Mouse (Mus musculus): ENCODE data around the gene Pik3cg. TPM values are rescaled to one million over a fixed set of nuclear protein-coding genes. Genes with fewer than 3 reads are reported as not detected.

Pik3cg gene
- polyA plus RNA-seq, 1 experiment from 2014 or later: 1.00 TPM

GRCm38 (mm10) chr12:32174437-32174836 lies 34.0 kb downstream of the Pik3cg start:
- no peak for ATAC-seq (ENCODE audit: low FRiP score)
- Histone ChIP-seq H3K27me3 (no peaks in the 10 kb centered on the region), H3K36me3 (replicated peaks) (no peaks in the 10 kb centered on the region), H3K4me3 (replicated peaks) (no peak overlapping the region), H3K4me2 (no peak overlapping the region), H3K9ac (no peak overlapping the region), H3K27ac (no peak overlapping the region), H3K9me3 (no peaks in the 10 kb centered on the region), H3K4me1 (peaks cover under 1% of the 10 kb centered on the region; the same call in 1 of the 2 replicates)
- WGBS: 91% methylated on average over 6 of the region's 6 CpGs

- Histone ChIP-seq H3K4me2 (no peak overlapping the region), H3K36me3 (replicated peaks) (no peaks in the 10 kb centered on the region), H3K4me3 (replicated peaks) (no peak overlapping the region), H3K9me3 (no peaks in the 10 kb centered on the region), H3K9ac (no peak overlapping the region), H3K4me1 (peaks cover 10% of the 10 kb centered on the region; the same call in 1 of the 2 replicates), H3K27ac (no peak overlapping the region), H3K27me3 (no peaks in the 10 kb centered on the region)
- 95% methylated on average over 7 of the region's 7 CpGs for WGBS
- no peak for ATAC-seq (ENCODE audit: low FRiP score)
Measured at GRCm38 (mm10) chr12:32172826-32173225, 35.6 kb downstream of the Pik3cg start.

- H3K9me3 ChIP-seq: no peaks in the 10 kb centered on the region
- H3K27ac ChIP-seq: 0 out of 2 replicates have a peak overlapping the region, but pooled peaks have one; percentile 25
- no peak overlapping the region for H3K4me2 ChIP-seq
- WGBS: 6% methylated on average over 5 of the region's 5 CpGs
- no peak overlapping the region for H3K4me3 ChIP-seq (replicated peaks)
- no peaks in the 10 kb centered on the region for H3K27me3 ChIP-seq
- no peaks in the 10 kb centered on the region for H3K36me3 ChIP-seq (replicated peaks)
- no peak overlapping the region for H3K9ac ChIP-seq
- peaks cover 10% of the 10 kb centered on the region; the same call in 1 of the 2 replicates for H3K4me1 ChIP-seq
- ATAC-seq (ENCODE audit: low FRiP score): 0 out of 2 replicates have a peak, but pooled peaks have one; percentile 30
Measured at GRCm38 (mm10) chr12:32169164-32169563, 39.3 kb downstream of the Pik3cg start.

- H3K9ac ChIP-seq: no peak overlapping the region
- ATAC-seq (ENCODE audit: low FRiP score): peak; percentile 33; the same call in 1 of the 2 replicates
- 16% methylated on average over 3 of the region's 3 CpGs for WGBS
- H3K4me1 ChIP-seq: peaks cover 10% of the 10 kb centered on the region; the same call in 1 of the 2 replicates
- 0 out of 2 replicates have a peak overlapping the region, but pooled peaks have one; percentile 25 for H3K27ac ChIP-seq
- H3K9me3 ChIP-seq: no peaks in the 10 kb centered on the region
- no peaks in the 10 kb centered on the region for H3K36me3 ChIP-seq (replicated peaks)
- H3K27me3 ChIP-seq: no peaks in the 10 kb centered on the region
- no peak overlapping the region for H3K4me3 ChIP-seq (replicated peaks)
- H3K4me2 ChIP-seq: no peak overlapping the region
Measured at GRCm38 (mm10) chr12:32168751-32169150, 39.7 kb downstream of the Pik3cg start.

- H3K27me3 ChIP-seq: no peaks in the 10 kb centered on the region
- no peaks in the 10 kb centered on the region for H3K9me3 ChIP-seq
- no peaks in the 10 kb centered on the region for H3K36me3 ChIP-seq (replicated peaks)
- no peak overlapping the region for H3K4me3 ChIP-seq (replicated peaks)
- no peak for ATAC-seq (ENCODE audit: low FRiP score)
- H3K9ac ChIP-seq: no peak overlapping the region
- no peak overlapping the region for H3K27ac ChIP-seq
- H3K4me1 ChIP-seq: peaks cover 5% of the 10 kb centered on the region; the same call in 1 of the 2 replicates
- H3K4me2 ChIP-seq: no peak overlapping the region
- WGBS: 79% methylated on average over 2 of the region's 2 CpGs
Measured at GRCm38 (mm10) chr12:32163706-32164105, 44.8 kb downstream of the Pik3cg start.

- H3K27ac ChIP-seq: no peak overlapping the region
- WGBS: 22% methylated on average over 5 of the region's 5 CpGs
- no peak overlapping the region for H3K9ac ChIP-seq
- H3K4me1 ChIP-seq: peaks cover 5% of the 10 kb centered on the region; the same call in 1 of the 2 replicates
- peak; percentile 60 for ATAC-seq (ENCODE audit: low FRiP score)
- no peaks in the 10 kb centered on the region for H3K27me3 ChIP-seq
- no peak overlapping the region for H3K4me2 ChIP-seq
- H3K36me3 ChIP-seq (replicated peaks): no peaks in the 10 kb centered on the region
- no peaks in the 10 kb centered on the region for H3K9me3 ChIP-seq
- no peak overlapping the region for H3K4me3 ChIP-seq (replicated peaks)
Measured at GRCm38 (mm10) chr12:32158757-32159156, 49.7 kb downstream of the Pik3cg start.

- no peak for ATAC-seq (ENCODE audit: low FRiP score)
- H3K27ac ChIP-seq: no peak overlapping the region
- WGBS: 93% methylated on average over 7 of the region's 7 CpGs
Measured at GRCm38 (mm10) chr12:32146606-32147005, 61.9 kb downstream of the Pik3cg start.

GRCm38 (mm10) chr12:32145651-32146050 lies 62.8 kb downstream of the Pik3cg start:
- no peak overlapping the region for H3K4me3 ChIP-seq (replicated peaks)
- 84% methylated on average over 4 of the region's 4 CpGs for WGBS
- H3K36me3 ChIP-seq (replicated peaks): no peaks in the 10 kb centered on the region
- H3K4me1 ChIP-seq: no peaks in the 10 kb centered on the region
- H3K27me3 ChIP-seq: no peaks in the 10 kb centered on the region
- H3K9me3 ChIP-seq: no peaks in the 10 kb centered on the region
- no peak overlapping the region for H3K4me2 ChIP-seq
- ATAC-seq (ENCODE audit: low FRiP score): no peak
- no peak overlapping the region for H3K27ac ChIP-seq
- no peak overlapping the region for H3K9ac ChIP-seq

More at GRCm38 (mm10) chr12:32146606-32147005, 61.9 kb downstream of the Pik3cg start:
- H3K4me3 ChIP-seq (replicated peaks): no peak overlapping the region
- H3K9me3 ChIP-seq: no peaks in the 10 kb centered on the region
- H3K36me3 ChIP-seq (replicated peaks): no peaks in the 10 kb centered on the region
- H3K27me3 ChIP-seq: no peaks in the 10 kb centered on the region
- H3K4me1 ChIP-seq: no peaks in the 10 kb centered on the region
- no peak overlapping the region for H3K9ac ChIP-seq
- H3K4me2 ChIP-seq: no peak overlapping the region

GRCm38 (mm10) chr12:32144513-32144912 lies 63.9 kb downstream of the Pik3cg start:
- H3K27ac ChIP-seq: no peak overlapping the region
- ATAC-seq (ENCODE audit: low FRiP score): peak; percentile 89
- H3K9ac ChIP-seq: no peak overlapping the region
- no peak overlapping the region for H3K4me3 ChIP-seq (replicated peaks)
- no peaks in the 10 kb centered on the region for H3K9me3 ChIP-seq
- H3K4me1 ChIP-seq: no peaks in the 10 kb centered on the region
- 4% methylated on average over 5 of the region's 5 CpGs for WGBS
- no peaks in the 10 kb centered on the region for H3K36me3 ChIP-seq (replicated peaks)
- no peaks in the 10 kb centered on the region for H3K27me3 ChIP-seq
- H3K4me2 ChIP-seq: no peak overlapping the region

- Histone ChIP-seq H3K4me3 (replicated peaks) (no peak overlapping the region), H3K4me2 (no peak overlapping the region), H3K9ac (no peak overlapping the region), H3K9me3 (no peaks in the 10 kb centered on the region), H3K27ac (no peak overlapping the region), H3K27me3 (no peaks in the 10 kb centered on the region), H3K4me1 (no peaks in the 10 kb centered on the region), H3K36me3 (replicated peaks) (no peaks in the 10 kb centered on the region)
- no peak for ATAC-seq (ENCODE audit: low FRiP score)
- 83% methylated on average over 5 of the region's 5 CpGs for WGBS
Measured at GRCm38 (mm10) chr12:32143782-32144181, 64.7 kb downstream of the Pik3cg start.

GRCm38 (mm10) chr12:32143151-32143550 lies 65.3 kb downstream of the Pik3cg start:
- Histone ChIP-seq H3K27ac (no peak overlapping the region), H3K4me1 (peaks cover 3% of the 10 kb centered on the region; the same call in 1 of the 2 replicates), H3K4me3 (replicated peaks) (no peak overlapping the region), H3K4me2 (no peak overlapping the region), H3K9me3 (no peaks in the 10 kb centered on the region), H3K27me3 (no peaks in the 10 kb centered on the region), H3K9ac (no peak overlapping the region), H3K36me3 (replicated peaks) (no peaks in the 10 kb centered on the region)
- ATAC-seq (ENCODE audit: low FRiP score): no peak
- 71% methylated on average over 4 of the region's 4 CpGs for WGBS

GRCm38 (mm10) chr12:32141766-32142165 lies 66.7 kb downstream of the Pik3cg start:
- ATAC-seq (ENCODE audit: low FRiP score): no peak
- H3K4me3 ChIP-seq (replicated peaks): no peak overlapping the region
- no peaks in the 10 kb centered on the region for H3K9me3 ChIP-seq
- H3K27me3 ChIP-seq: no peaks in the 10 kb centered on the region
- no peak overlapping the region for H3K4me2 ChIP-seq
- H3K4me1 ChIP-seq: peaks cover 3% of the 10 kb centered on the region; the same call in 1 of the 2 replicates
- no peaks in the 10 kb centered on the region for H3K36me3 ChIP-seq (replicated peaks)
- H3K27ac ChIP-seq: no peak overlapping the region
- no peak overlapping the region for H3K9ac ChIP-seq

- Histone ChIP-seq H3K27me3 (no peaks in the 10 kb centered on the region), H3K9ac (no peak overlapping the region), H3K36me3 (replicated peaks) (no peaks in the 10 kb centered on the region), H3K27ac (no peak overlapping the region), H3K9me3 (no peaks in the 10 kb centered on the region), H3K4me3 (replicated peaks) (no peak overlapping the region), H3K4me2 (no peak overlapping the region), H3K4me1 (peaks cover 4% of the 10 kb centered on the region; the same call in 1 of the 2 replicates)
- 93% methylated on average over 5 of the region's 5 CpGs for WGBS
- ATAC-seq (ENCODE audit: low FRiP score): no peak
Measured at GRCm38 (mm10) chr12:32138831-32139230, 69.6 kb downstream of the Pik3cg start.
